Mouse (Mus musculus) spleen, postnatal 4 days (tissue): ENCODE results near the gene Atp5h.

Source experiments
- DNase-seq, 2 experiments: peaks; one replicate each; pipeline ENCODE4 v3.0.0; 2022; ENCODE audit warnings: low spot score in 2 of 2

The Atp5h gene

GRCm38 (mm10) chr11:115437571-115438122 is 17.9 kb upstream of the Atp5h start:
- DNase-seq, result no peak

DNA sequence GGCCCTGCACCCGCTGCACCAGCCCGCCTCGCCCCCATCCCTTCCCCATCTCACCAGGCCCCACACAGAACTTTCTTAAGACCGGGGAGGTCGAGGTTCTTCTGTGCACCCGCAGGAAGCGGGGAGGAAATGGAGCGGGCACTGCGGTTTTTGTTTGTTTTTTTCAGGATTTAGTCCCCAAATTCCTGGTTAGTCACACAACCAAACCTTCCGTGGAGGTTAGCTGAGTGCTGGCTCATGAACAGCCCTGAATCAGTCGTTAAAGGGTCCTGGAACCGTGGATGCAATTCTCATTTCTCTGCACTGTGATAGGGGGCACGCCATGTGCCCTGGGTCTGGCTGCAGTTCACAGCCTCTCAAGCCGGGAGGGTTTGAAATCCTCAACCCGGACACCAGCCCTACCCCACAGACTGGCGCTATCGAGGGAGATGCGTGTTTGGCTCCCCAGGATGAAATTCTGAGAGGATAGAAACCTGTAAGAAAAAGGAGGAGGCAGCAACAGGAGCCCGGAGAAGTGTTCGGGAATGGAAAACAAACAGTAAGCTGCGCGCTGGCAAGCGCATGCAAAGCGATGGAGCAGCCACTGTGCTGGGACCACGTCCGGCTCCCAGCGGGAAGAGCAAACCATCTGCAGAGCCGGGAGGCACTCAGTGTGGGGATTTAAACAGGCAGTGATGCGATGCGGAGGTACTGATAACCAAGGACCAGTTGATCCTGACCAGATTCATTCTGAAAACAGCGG is 16.0 kb upstream of the Atp5h start:
- DNase-seq, result no peak

DNA sequence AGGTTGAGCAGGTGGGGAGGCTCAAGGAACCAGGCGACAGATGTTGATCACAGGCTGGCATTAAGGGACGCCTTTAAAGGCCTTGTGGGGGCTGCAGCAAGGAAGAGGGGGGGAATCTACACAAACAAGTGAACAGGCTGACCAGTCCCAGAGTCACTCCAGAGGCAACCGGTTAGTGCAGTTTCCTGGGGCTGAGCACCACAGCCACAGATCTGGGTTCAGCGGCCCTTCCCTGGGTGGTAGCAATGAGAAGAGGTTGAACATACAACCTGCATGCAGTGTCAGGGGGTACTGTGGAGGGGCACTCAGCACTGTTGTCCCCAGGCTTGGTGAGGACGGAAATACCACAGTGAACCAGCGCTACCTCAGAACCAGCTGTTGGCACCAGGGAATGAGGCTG is 13.6 kb upstream of the Atp5h start:
- no peak for DNase-seq

DNA sequence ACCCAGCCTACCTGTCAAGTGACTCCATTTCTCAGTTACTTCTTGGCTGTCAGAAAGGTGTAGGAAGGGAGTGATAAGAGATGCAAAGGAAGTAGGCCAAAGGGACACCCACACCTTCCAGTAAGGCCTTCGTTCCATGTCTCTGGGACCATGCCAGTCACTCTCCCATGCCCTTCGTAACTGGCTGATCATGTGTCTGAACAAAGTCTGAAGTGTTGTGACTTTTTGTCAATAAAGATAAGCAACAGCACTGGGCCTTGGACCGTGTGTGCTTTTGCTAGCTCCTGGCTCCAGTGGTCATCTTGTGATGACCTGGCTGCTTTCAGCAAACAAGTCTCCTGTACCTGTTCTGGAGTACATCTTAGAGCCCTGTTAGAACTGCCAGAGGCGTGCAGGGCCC is 13.1 kb upstream of the Atp5h start:
- no peak for DNase-seq

DNA sequence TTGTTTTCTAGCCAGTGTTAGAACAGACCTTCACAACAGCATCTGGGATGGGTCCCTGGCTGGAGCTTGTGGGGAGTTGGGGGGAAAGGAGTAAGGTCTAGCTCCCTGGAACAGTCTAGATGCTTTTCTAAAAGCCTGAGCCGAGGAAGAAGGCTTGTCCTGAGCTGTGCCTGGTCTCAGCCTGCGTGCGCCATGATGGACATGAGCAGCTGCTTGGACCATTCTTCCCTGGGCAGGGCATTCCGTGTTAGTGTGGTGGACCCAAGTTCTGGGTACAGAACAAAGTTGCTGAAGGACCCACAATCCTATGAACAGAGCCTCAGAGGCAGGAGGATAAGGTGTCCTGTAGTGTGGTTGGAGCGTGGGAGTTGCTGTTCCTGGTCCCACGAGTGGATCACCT is 10.8 kb upstream of the Atp5h start:
- DNase-seq, result no peak

- no peak for DNase-seq
Measured at GRCm38 (mm10) chr11:115429307-115429706, 9.5 kb upstream of the Atp5h start.

- DNase-seq, result peak; percentile 57 to 77
Measured at GRCm38 (mm10) chr11:115427482-115428331, 7.9 kb upstream of the Atp5h start.

- no peak for DNase-seq
Measured at GRCm38 (mm10) chr11:115425671-115426070, 5.9 kb upstream of the Atp5h start.

DNA sequence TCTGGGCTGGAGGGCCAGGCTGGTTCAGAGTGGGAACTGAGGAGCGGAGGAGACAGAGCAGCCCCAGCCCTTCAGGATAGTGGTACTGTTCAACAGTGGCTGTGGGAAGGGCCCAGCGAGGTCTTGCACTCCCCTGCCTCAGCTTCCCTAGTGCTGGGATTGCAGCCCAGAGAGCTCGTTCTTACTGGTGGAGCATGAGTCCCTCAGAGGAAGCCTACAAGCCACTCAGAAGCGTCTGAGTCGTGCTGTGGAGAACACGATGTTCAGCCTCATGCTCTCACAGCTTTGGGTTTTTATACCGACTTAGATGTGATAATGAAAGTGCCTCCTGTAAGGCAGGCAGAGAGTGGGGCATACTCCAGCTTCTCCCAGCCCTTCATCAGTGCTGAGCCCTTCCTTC is 4.9 kb upstream of the Atp5h start:
- no peak for DNase-seq

DNA sequence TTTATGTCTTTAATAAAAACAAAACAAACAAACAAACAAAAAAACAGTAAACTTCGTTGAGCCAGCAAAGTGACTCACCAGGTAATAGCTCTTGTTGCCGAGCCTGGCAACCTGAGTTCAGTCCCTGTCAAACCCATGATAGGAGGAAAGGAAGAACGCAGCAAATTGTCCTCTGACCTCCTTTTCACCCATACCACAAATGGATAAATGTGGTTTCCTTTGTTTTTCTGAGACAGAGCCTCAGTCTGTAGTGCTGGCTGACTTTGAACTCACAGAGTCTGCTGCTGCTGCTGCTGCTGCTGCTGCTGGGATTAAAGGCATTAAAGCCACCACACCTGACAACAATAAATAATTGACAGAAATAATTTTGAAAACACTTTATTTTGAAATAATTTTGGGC is 3.3 kb upstream of the Atp5h start:
- no peak for DNase-seq

- DNase-seq, result no peak
Measured at GRCm38 (mm10) chr11:115421972-115422371, 2.2 kb upstream of the Atp5h start.

- DNase-seq, result no peak
Measured at GRCm38 (mm10) chr11:115421328-115421727, 1.6 kb upstream of the Atp5h start.

DNA sequence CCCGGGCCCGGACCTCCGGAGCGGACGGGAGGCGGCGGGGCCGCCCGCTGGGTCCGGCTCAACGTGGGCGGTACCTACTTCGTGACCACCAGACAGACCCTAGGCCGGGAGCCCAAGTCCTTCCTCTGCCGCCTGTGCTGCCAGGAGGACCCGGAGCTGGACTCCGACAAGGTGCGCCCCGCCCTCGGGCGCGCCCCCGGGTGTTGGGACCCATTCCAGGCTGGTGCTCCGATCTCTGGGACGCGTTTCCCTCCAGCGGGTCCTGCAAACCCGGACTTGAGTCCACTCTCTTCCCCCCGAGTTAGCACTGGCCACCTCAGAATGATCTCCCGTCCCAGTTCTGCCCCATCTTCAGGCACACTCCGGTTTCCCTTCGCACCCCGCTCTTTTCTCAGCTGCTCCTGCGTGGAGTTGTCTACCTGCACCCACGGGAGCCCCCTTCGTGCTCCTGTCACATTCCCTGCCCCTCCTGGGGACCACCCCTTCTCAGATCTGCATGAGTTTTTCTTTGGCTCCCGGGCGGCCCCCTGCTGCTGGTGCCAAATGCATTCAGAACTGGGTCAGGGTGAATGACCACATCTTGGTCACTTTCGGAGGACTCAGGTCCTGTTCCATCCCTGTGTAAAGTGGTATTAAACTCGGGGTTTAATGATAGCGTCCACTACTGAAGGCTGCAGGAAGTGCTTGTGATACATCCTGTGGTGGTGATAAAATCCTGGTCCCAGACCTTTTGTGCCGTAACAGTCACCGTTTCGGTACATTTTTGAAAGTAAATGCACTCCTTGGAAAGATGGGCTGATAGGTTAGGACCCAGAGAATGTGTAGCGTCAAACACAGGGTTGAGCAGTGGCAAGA is 801 bp upstream of the Atp5h start:
- peak; percentile 59 to 84 for DNase-seq

GRCm38 (mm10) chr11:115409556-115409955 is 10.2 kb downstream of the Atp5h start:
- no peak for DNase-seq

DNA sequence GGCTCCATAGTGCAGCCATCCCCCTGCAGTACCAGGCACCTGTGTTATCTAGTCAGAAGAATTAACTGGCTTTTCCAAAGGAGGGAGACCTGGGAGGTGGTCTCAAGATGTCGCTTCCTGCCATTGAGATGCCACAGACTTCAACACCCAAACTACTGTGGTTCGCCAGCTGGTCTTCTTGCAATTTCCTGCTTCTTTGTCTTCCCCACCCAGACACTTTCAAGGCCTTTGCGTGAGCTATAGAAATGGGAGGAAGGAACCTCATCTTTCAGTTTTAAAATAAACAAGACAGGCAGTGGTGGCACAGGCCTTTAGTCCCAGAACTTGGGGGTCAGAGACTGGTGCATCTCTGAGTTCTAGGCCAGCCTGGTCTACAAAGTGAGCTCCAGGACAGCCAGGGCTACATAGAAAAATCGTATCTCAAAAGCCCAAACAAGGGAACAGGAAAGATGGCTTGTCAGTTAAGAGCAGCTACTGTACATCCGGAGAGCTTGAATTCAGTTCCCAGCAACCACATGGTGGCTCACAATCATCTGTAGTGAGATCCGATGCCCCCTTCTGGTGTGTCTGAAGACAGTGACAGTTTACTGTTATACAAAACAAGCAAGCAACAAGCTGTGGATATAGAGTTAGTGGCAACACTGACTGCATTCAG is 11.4 kb downstream of the Atp5h start:
- DNase-seq, result no peak

GRCm38 (mm10) chr11:115406858-115407401 is 12.8 kb downstream of the Atp5h start:
- DNase-seq, result no peak

DNA sequence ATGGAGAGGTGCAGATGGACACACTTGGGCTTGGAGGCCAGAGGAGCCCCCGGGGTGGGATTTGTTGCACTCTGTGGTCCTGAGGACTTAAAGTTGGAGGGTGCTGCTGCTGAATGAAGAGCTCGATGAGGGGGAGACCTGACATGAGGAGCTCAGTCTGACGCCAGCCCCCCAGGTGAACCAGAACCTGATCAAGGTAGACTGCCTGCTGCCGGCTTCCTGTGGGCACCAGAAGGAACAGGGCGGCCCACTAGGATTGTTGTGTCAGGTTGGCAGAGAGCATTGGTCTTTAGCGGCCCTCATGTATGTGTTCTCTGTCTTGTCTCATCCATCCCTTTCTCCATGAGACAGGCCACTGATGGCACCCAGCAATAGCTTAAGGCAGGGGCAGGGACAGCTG is 14.0 kb downstream of the Atp5h start:
- no peak for DNase-seq

DNA sequence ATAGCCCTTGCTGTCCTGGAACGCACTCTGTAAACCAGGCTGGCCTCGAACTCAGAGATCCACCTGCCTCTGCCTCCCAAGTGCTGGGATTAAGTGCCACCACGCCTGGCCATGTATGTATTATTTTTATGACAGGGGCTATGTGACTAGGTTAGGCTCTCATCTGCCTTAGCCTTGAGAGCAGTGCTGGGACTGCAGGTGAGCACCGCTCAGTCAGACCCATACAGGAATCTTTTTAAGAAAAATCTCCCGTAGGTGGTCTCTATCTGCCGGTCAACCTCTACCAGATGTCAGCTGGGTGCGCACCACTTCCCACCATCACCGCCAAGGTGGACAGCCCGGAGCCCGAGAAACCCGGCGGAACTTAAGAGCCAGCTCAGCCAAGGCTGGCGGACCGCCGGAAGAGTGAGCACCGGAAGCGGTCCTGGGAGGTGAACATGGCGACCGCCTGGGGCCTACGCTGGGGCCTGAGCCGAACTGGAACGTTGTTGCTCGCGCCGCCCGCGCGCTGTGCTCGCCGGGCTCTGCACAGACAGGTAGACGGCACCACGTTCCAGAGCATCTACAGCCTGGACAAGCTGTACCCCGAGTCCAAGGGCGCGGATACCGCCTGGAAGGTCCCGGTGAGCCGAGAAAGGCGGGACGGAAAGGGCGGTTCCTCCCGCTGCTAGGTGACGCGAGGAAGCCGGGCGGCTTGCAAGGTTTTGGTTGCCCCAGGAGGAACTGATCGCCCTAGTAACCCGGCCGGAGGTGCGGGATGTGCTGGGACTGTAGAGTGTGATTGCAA is 16.2 kb downstream of the Atp5h start, which contains the start of gene Mrpl58:
Gene Mrpl58 (plus strand): TSS at position 415 of the 787 bp plus-strand sequence.
- peak; percentile 79 to 91 for DNase-seq

DNA sequence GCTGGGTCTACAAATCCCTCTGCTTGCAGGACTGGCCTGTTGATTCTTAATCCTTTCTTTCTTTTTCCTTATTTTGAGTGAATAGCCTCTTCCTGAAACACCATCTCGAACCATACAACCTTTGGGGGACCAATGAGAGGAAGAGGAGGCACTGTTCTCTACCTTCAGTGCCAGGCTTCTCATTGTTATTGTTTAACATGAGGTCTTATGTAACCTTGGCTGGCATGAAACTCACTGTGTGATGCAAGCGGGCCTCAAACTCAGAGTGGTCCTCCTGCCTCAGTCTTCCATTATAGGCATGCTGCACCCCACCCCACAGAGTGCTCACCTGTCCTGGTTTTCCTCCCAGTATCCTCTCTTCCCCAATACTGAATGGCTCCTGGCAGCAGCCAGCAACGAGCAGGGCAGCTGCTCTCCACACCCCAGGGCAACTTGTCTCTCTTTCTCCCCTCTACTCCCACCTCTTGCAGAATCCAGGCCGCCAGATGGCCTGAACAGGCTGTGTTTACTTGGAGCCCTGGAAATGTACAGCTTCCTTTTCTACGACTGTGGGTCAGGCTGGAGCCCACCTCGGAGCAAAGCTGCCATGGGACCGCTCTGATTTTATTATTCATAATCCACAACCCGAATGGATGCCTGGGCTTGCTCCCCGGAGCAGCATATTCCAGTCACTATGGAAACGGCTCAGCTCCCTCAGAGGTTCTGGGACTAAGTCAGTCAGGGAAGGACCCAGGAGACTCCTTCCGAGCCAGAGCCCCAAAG is 19.0 kb downstream of the Atp5h start:
- no peak for DNase-seq
